Mouse (Mus musculus) C2C12 (cell line): Measurements from ENCODE around the gene Cyb5b.

Experiments used
- CTCF ChIP-seq: IDR thresholded peaks from one replicate; pipeline ENCODE4 v1.5.1; 2011; ENCODE audit not compliant: control insufficient read depth, insufficient read depth, insufficient read length
- MYOD1 ChIP-seq: IDR thresholded peaks from one replicate; pipeline ENCODE4 v1.6.1; 2011; ENCODE audit warnings: low read depth; ENCODE audit not compliant: control insufficient read depth, insufficient read length

GRCm38 (mm10) chr8:107153326-107154210, 3.1 kb downstream of the Cyb5b start:
- TF ChIP-seq CTCF (no peak), MYOD1 (no peak)
